In the genomic region with DNA sequence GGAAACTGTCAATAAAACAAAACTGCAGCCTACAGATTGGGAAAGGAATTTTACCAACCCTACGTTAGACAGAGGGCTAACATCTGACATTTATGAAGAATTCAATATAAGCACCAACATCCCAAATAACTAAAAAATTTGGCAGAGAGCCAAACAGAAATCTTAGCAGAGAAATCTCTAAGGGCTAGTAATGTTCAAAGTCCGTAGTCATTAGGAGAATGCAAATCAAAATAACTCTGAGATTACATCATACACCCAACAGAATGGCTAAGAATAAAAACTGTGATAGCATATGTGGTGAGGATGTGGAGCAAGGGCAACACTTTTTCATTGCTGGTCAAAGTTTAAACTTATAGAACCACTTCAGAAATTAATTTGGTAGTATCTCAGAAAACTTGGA, we compare ENCODE assay signal across 18 mouse cellular contexts.
"Had no signal": no experiment of that assay in that cellular context is flagged by ENCODE, and none has a peak within 500 bp of the region (broad histone marks: within the 10 kb centered on the region; RNA-seq: fewer than 3 reads in every experiment).

No protein-coding gene starts in this region.

- ATAC-seq: midbrain, embryonic 16.5 days had no signal

- H3K4me3 ChIP-seq: midbrain, embryonic 10.5 days; midbrain, embryonic 12.5 days; myocyte; neural tube, embryonic 13.5 days; neural tube, embryonic 15.5 days had no signal

- H3K4me2 ChIP-seq: midbrain, embryonic 12.5 days; neural tube, embryonic 13.5 days; neural tube, embryonic 15.5 days had no signal

- DNase-seq: lung, adult 2 months; lung, postnatal 10 days; lung, postnatal 4 days; midbrain, embryonic 14.5 days; retina, postnatal 1 day; right cerebral cortex, adult 18-20 months; right cerebral cortex, postnatal 25 days; right cerebral cortex, postnatal 4 days; spleen, adult 18-20 months; thymus, adult 18-20 months; thymus, postnatal 14 days; thymus, postnatal 36 days had no signal

- H3K9me3 ChIP-seq: midbrain, embryonic 10.5 days; midbrain, embryonic 12.5 days; neural tube, embryonic 13.5 days; neural tube, embryonic 15.5 days had no signal

- H3K9ac ChIP-seq: midbrain, embryonic 12.5 days; neural tube, embryonic 13.5 days; neural tube, embryonic 15.5 days had no signal

- H3K27me3 ChIP-seq: midbrain, embryonic 12.5 days; neural tube, embryonic 13.5 days; neural tube, embryonic 15.5 days had no signal

- H3K4me1 ChIP-seq: midbrain, embryonic 10.5 days; midbrain, embryonic 12.5 days; neural tube, embryonic 13.5 days; neural tube, embryonic 15.5 days had no signal

- H3K27ac ChIP-seq: midbrain, embryonic 10.5 days; midbrain, embryonic 12.5 days; neural tube, embryonic 13.5 days; neural tube, embryonic 15.5 days had no signal

- H3K36me3 ChIP-seq: midbrain, embryonic 10.5 days; midbrain, embryonic 12.5 days; neural tube, embryonic 13.5 days; neural tube, embryonic 15.5 days had no signal
